Mouse (Mus musculus): ENCODE results near the gene Gm49380. TPM values are rescaled to one million over a fixed set of nuclear protein-coding genes. Genes with fewer than 3 reads are reported as not detected.

The Gm49380 gene
- polyA plus RNA-seq, 1 experiment from 2014 or later, result 0.36 TPM

- Histone ChIP-seq H3K9ac (replicated peaks) (no peak overlapping the region), H3K27me3 (peaks cover 6% of the 10 kb centered on the region), H3K4me1 (replicated peaks) (no peaks in the 10 kb centered on the region), H3K36me3 (no peaks in the 10 kb centered on the region), H3K4me3 (replicated peaks) (no peak overlapping the region), H3K9me3 (no peaks in the 10 kb centered on the region), H3K4me2 (replicated peaks) (no peak overlapping the region), H3K27ac (no peak overlapping the region)
- no peak for ATAC-seq
- WGBS, result 97% methylated on average over 5 of the region's 5 CpGs
These were observed 76.2 kb downstream of the Gm49380 start for GRCm38 (mm10) chr9:44037106-44037505.

GRCm38 (mm10) chr9:44033957-44034727 is 79.2 kb downstream of the Gm49380 start:
- 78% methylated on average over 13 of the region's 13 CpGs for WGBS
- no peak overlapping the region for H3K4me2 ChIP-seq (replicated peaks)
- H3K27me3 ChIP-seq, result no peaks in the 10 kb centered on the region

GRCm38 (mm10) chr9:44033317-44033716 is 80.0 kb downstream of the Gm49380 start:
- no peaks in the 10 kb centered on the region for H3K36me3 ChIP-seq
- no peaks in the 10 kb centered on the region for H3K9me3 ChIP-seq
- no peak overlapping the region for H3K4me2 ChIP-seq (replicated peaks)
- H3K4me1 ChIP-seq (replicated peaks), result no peaks in the 10 kb centered on the region
- no peak overlapping the region for H3K4me3 ChIP-seq (replicated peaks)
- H3K27me3 ChIP-seq, result no peaks in the 10 kb centered on the region
- no peak overlapping the region for H3K27ac ChIP-seq
- WGBS, result 93% methylated on average over 5 of the region's 5 CpGs
- H3K9ac ChIP-seq (replicated peaks), result no peak overlapping the region
- ATAC-seq, result no peak

More at GRCm38 (mm10) chr9:44033957-44034727, 79.2 kb downstream of the Gm49380 start:
- ATAC-seq, result no peak
- Histone ChIP-seq H3K36me3 (no peaks in the 10 kb centered on the region), H3K4me1 (replicated peaks) (no peaks in the 10 kb centered on the region), H3K4me3 (replicated peaks) (no peak overlapping the region), H3K27ac (no peak overlapping the region), H3K9ac (replicated peaks) (no peak overlapping the region), H3K9me3 (no peaks in the 10 kb centered on the region)

GRCm38 (mm10) chr9:44031946-44032345 is 81.4 kb downstream of the Gm49380 start:
- Histone ChIP-seq H3K9ac (replicated peaks) (no peak overlapping the region), H3K4me3 (replicated peaks) (no peak overlapping the region), H3K9me3 (no peaks in the 10 kb centered on the region), H3K27me3 (no peaks in the 10 kb centered on the region), H3K4me1 (replicated peaks) (no peaks in the 10 kb centered on the region), H3K36me3 (no peaks in the 10 kb centered on the region), H3K4me2 (replicated peaks) (no peak overlapping the region), H3K27ac (no peak overlapping the region)
- ATAC-seq, result no peak
- 89% methylated on average over 4 of the region's 4 CpGs for WGBS

GRCm38 (mm10) chr9:44031079-44031478 is 82.2 kb downstream of the Gm49380 start:
- Histone ChIP-seq H3K36me3 (no peaks in the 10 kb centered on the region), H3K4me1 (replicated peaks) (no peaks in the 10 kb centered on the region), H3K27me3 (no peaks in the 10 kb centered on the region), H3K4me2 (replicated peaks) (no peak overlapping the region), H3K9ac (replicated peaks) (no peak overlapping the region), H3K27ac (no peak overlapping the region), H3K4me3 (replicated peaks) (no peak overlapping the region), H3K9me3 (no peaks in the 10 kb centered on the region)
- no peak for ATAC-seq
- WGBS, result 91% methylated on average over 5 of the region's 5 CpGs

GRCm38 (mm10) chr9:44030646-44031045 is 82.7 kb downstream of the Gm49380 start:
- H3K4me2 ChIP-seq (replicated peaks), result no peak overlapping the region
- no peak for ATAC-seq
- WGBS, result 92% methylated on average over 4 of the region's 4 CpGs
- no peak overlapping the region for H3K27ac ChIP-seq
- no peak overlapping the region for H3K4me3 ChIP-seq (replicated peaks)
- no peaks in the 10 kb centered on the region for H3K4me1 ChIP-seq (replicated peaks)
- H3K9me3 ChIP-seq, result no peaks in the 10 kb centered on the region
- H3K27me3 ChIP-seq, result no peaks in the 10 kb centered on the region
- H3K36me3 ChIP-seq, result no peaks in the 10 kb centered on the region
- no peak overlapping the region for H3K9ac ChIP-seq (replicated peaks)

GRCm38 (mm10) chr9:44029580-44030236 is 83.6 kb downstream of the Gm49380 start:
- 67% methylated on average over 5 of the region's 5 CpGs for WGBS
- Histone ChIP-seq H3K36me3 (no peaks in the 10 kb centered on the region), H3K9ac (replicated peaks) (no peak overlapping the region), H3K9me3 (no peaks in the 10 kb centered on the region), H3K27me3 (no peaks in the 10 kb centered on the region), H3K4me2 (replicated peaks) (no peak overlapping the region), H3K27ac (no peak overlapping the region), H3K4me3 (replicated peaks) (no peak overlapping the region), H3K4me1 (replicated peaks) (no peaks in the 10 kb centered on the region)
- no peak for ATAC-seq

- Histone ChIP-seq H3K9ac (replicated peaks) (no peak overlapping the region), H3K4me1 (replicated peaks) (no peaks in the 10 kb centered on the region), H3K4me2 (replicated peaks) (no peak overlapping the region), H3K4me3 (replicated peaks) (no peak overlapping the region), H3K27me3 (no peaks in the 10 kb centered on the region), H3K9me3 (no peaks in the 10 kb centered on the region), H3K27ac (no peak overlapping the region), H3K36me3 (no peaks in the 10 kb centered on the region)
- 85% methylated on average over 3 of the region's 3 CpGs for WGBS
- no peak for ATAC-seq
These were observed 89.2 kb downstream of the Gm49380 start for GRCm38 (mm10) chr9:44024096-44024495.

- Histone ChIP-seq H3K9me3 (no peaks in the 10 kb centered on the region), H3K9ac (replicated peaks) (no peak overlapping the region), H3K27me3 (no peaks in the 10 kb centered on the region), H3K4me2 (replicated peaks) (no peak overlapping the region), H3K4me1 (replicated peaks) (no peaks in the 10 kb centered on the region), H3K27ac (no peak overlapping the region), H3K4me3 (replicated peaks) (no peak overlapping the region), H3K36me3 (no peaks in the 10 kb centered on the region)
- WGBS, result 78% methylated on average over 8 of the region's 8 CpGs
- no peak for ATAC-seq
These were observed 91.0 kb downstream of the Gm49380 start for GRCm38 (mm10) chr9:44022100-44022847.

GRCm38 (mm10) chr9:44020001-44020400 is 93.3 kb downstream of the Gm49380 start:
- no peak overlapping the region for H3K9ac ChIP-seq (replicated peaks)
- no peak for ATAC-seq
- H3K4me3 ChIP-seq (replicated peaks), result no peak overlapping the region
- H3K9me3 ChIP-seq, result no peaks in the 10 kb centered on the region
- no peak overlapping the region for H3K4me2 ChIP-seq (replicated peaks)
- no peaks in the 10 kb centered on the region for H3K4me1 ChIP-seq (replicated peaks)
- H3K36me3 ChIP-seq, result no peaks in the 10 kb centered on the region
- no peaks in the 10 kb centered on the region for H3K27me3 ChIP-seq
- WGBS, result 85% methylated on average over 7 of the region's 7 CpGs
- H3K27ac ChIP-seq, result no peak overlapping the region

GRCm38 (mm10) chr9:44017846-44018245 is 95.5 kb downstream of the Gm49380 start:
- ATAC-seq, result no peak
- 79% methylated on average over 5 of the region's 5 CpGs for WGBS
- H3K4me2 ChIP-seq (replicated peaks), result no peak overlapping the region
- no peaks in the 10 kb centered on the region for H3K27me3 ChIP-seq
- H3K9ac ChIP-seq (replicated peaks), result no peak overlapping the region
- H3K4me1 ChIP-seq (replicated peaks), result peaks cover 2% of the 10 kb centered on the region
- no peaks in the 10 kb centered on the region for H3K36me3 ChIP-seq
- no peaks in the 10 kb centered on the region for H3K9me3 ChIP-seq
- no peak overlapping the region for H3K27ac ChIP-seq
- H3K4me3 ChIP-seq (replicated peaks), result no peak overlapping the region

Data from midbrain, embryonic 13.5 days (tissue).